Mouse (Mus musculus) hindbrain, postnatal 0 days (tissue): ENCODE results near the gene Gm4846. TPM values are rescaled to one million over a fixed set of nuclear protein-coding genes. Genes with fewer than 3 reads are reported as not detected.
"Not testable (repeated sequence)": the region's sequence is repeated elsewhere in the genome, so short reads cannot be mapped to it uniquely, and the experiment has no call there.

ENCODE experiments used
- ATAC-seq: fragments of 200-750 bp; cut with Nextera tagmentation; 2 replicates; pipeline ENCODE4 v1.8.0; 2017; ENCODE audit warnings: mild to moderate bottlenecking, moderate TSS enrichment, moderate library complexity
- DNase-seq: peaks from one replicate; pipeline ENCODE4 v3.0.0-alpha.2; 2015; ENCODE audit warnings: low spot score
- H3K27ac ChIP-seq: fragments of 300-500 bp; sonication (generic); 2 replicates; pipeline ENCODE4 v1.5.1; 2014; ENCODE audit warnings: mild to moderate bottlenecking
- H3K27me3 ChIP-seq: fragments of 300-500 bp; sonication (generic); 2 replicates; pipeline ENCODE4 v1.6.1; 2014; ENCODE audit warnings: low read length, mixed read lengths; ENCODE audit not compliant: insufficient read depth
- H3K36me3 ChIP-seq: fragments of 300-500 bp; sonication (generic); 2 replicates; pipeline ENCODE4 v1.6.1; 2014; ENCODE audit warnings: low read length, mixed read lengths; ENCODE audit not compliant: insufficient read depth
- H3K4me1 ChIP-seq: fragments of 300-500 bp; sonication (generic); 2 replicates; pipeline ENCODE4 v1.6.1; 2014; ENCODE audit warnings: antibody characterized with exemption, low read length, mixed read lengths; ENCODE audit not compliant: insufficient read depth
- H3K4me2 ChIP-seq: fragments of 300-500 bp; sonication (generic); 2 replicates; pipeline ENCODE4 v1.6.1; 2014; ENCODE audit warnings: low read depth, mild to moderate bottlenecking, low read length, moderate library complexity, mixed read lengths
- H3K4me3 ChIP-seq: fragments of 300-500 bp; sonication (generic); 2 replicates; pipeline ENCODE4 v1.5.1; 2014; ENCODE audit warnings: low read length
- H3K9ac ChIP-seq: fragments of 300-500 bp; sonication (generic); replicated peaks from 2 replicates; pipeline ENCODE4 v1.6.1; 2014; ENCODE audit warnings: mild to moderate bottlenecking, low read length, moderate library complexity, mixed read lengths
- H3K9me3 ChIP-seq: fragments of 300-500 bp; sonication (generic); 2 replicates; pipeline ENCODE4 v1.6.1; 2016; ENCODE audit warnings: low read length, mixed read lengths
- CTCF ChIP-seq: IDR thresholded peaks from 2 replicates; pipeline ENCODE4 v1.5.1; 2016; ENCODE audit warnings: antibody characterized with exemption, control low read depth, low read depth
- WGBS: fragments of 180-500 bp; shearing (Covaris S2); extraction: QIAGEN DNeasy Blood & Tissue Kit; methylation state at CpG from one replicate; pipeline ENCODE4 v1.1.7; 2014; 5-methylcytosine and 5-hydroxymethylcytosine counted together
- polyA plus RNA-seq: library from polyadenylated mRNA; unstranded; fragments of >200 nt; fragmentation: Nextera tagmentation; extraction: Ambion mirVana; gene quantifications from 2 replicates; pipeline ENCODE4 v1.2.1, GENCODE M21; 2015
- total RNA-seq: library from RNA; depleted of rRNA; stranded (reverse); fragments of >200 nt; gene quantifications from 2 replicates; pipeline ENCODE4 v1.2.3, GENCODE M21; 2014; rRNA removed

Gm4846 gene
- total RNA-seq (0.21 TPM in 1 of 2 replicates, not detected in the other), polyA plus RNA-seq (not detected in 2 replicates)

DNA sequence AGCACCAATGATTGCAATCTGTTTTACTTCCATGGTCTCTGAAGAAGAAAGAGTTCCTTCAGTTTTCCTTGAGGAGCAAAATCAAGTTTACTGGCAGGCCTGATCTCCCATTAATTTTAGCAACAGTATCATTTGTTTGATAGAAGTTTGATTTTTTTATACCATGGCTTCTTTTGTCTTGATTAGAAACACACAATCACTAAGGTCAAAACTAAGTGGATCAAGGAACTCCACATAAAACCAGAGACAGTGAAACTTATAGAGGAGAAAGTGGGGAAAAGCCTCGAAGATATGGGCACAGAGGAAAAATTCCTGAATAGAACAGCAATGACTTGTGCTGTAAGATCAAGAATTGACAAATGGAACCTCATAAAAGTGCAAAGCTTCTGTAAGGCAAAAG, at the start of gene Gm4846:
Gene Gm4846 (minus strand): TSS at position 101 of the 400 bp plus-strand sequence.
- not testable (repeated sequence) for H3K27ac ChIP-seq, H3K36me3 ChIP-seq, H3K4me3 ChIP-seq, H3K9me3 ChIP-seq, DNase-seq, ATAC-seq, H3K4me1 ChIP-seq, H3K4me2 ChIP-seq, H3K9ac ChIP-seq, H3K27me3 ChIP-seq
- WGBS, result 63% methylated on average over 1 of the region's 1 CpGs

GRCm38 (mm10) chr1:166531521-166531920, 34.1 kb upstream of the Gm4846 start:
- ATAC-seq, H3K27ac ChIP-seq, H3K4me2 ChIP-seq, H3K4me3 ChIP-seq, H3K36me3 ChIP-seq, H3K27me3 ChIP-seq, H3K4me1 ChIP-seq, H3K9me3 ChIP-seq, DNase-seq, H3K9ac ChIP-seq: not testable (repeated sequence)
- WGBS, result 90% methylated on average over 2 of the region's 2 CpGs

DNA sequence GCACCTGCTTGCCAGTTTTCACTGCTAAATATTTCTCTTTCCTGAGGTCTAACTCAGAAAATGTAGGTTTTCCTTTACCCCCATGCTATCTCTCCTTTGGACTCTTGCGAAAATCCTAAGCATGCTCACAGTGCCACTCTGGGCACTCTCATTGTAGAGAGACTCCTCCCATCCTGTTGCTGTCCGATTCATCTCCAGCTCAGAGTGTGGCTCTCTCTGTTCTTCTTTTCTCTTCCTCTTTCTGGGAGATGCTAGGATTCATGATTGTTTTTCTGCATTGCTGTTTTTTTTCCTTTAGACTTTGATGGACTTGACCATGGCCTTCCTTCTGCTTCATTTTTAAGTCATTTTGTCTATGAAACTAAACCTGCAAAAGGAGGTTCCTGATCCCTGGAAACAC, 27.3 kb upstream of the Gm4846 start:
- WGBS, result 89% methylated on average over 2 of the region's 2 CpGs
- H3K4me3 ChIP-seq, H3K4me1 ChIP-seq, H3K9ac ChIP-seq, H3K27me3 ChIP-seq, DNase-seq, ATAC-seq, H3K27ac ChIP-seq, H3K9me3 ChIP-seq, H3K4me2 ChIP-seq, H3K36me3 ChIP-seq: not testable (repeated sequence)

DNA sequence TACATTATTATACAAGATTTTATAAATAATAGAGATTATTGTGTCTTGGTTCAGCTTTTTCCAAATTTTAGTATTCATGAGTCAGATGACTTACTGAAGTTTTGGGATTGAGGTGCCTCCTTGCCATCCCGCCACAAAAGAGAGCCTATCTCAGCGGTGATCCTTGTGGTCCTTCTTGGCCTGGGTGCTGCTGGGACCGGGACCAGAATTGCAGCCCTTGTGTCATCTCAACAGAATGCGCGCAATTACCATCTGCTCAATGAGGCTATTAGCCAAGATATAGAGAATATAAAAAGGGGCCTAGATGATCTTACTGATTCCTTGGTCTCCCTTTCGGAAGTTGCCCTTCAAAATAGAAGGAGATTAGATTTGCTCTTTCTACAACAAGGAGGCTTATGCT, 22.2 kb upstream of the Gm4846 start:
- not testable (repeated sequence) for H3K36me3 ChIP-seq, H3K9ac ChIP-seq, H3K4me3 ChIP-seq, H3K27ac ChIP-seq, H3K27me3 ChIP-seq, ATAC-seq, H3K4me2 ChIP-seq, H3K4me1 ChIP-seq, H3K9me3 ChIP-seq, DNase-seq
- 89% methylated on average over 6 of the region's 6 CpGs for WGBS

- H3K27me3 ChIP-seq, result no peaks in the 10 kb centered on the region
- TF ChIP-seq CTCF, result no peak
- H3K36me3 ChIP-seq, result no peaks in the 10 kb centered on the region
- no peaks in the 10 kb centered on the region for H3K9me3 ChIP-seq
- DNase-seq (no peak), ATAC-seq (no peak)
- no peak overlapping the region for H3K4me2 ChIP-seq
- no peaks in the 10 kb centered on the region for H3K4me1 ChIP-seq
- H3K4me3 ChIP-seq, result no peak overlapping the region
- no peak overlapping the region for H3K27ac ChIP-seq
- no peak overlapping the region for H3K9ac ChIP-seq
- WGBS, result 97% methylated on average over 1 of the region's 1 CpGs
These were observed 19.2 kb upstream of the Gm4846 start for GRCm38 (mm10) chr1:166516556-166516955.

DNA sequence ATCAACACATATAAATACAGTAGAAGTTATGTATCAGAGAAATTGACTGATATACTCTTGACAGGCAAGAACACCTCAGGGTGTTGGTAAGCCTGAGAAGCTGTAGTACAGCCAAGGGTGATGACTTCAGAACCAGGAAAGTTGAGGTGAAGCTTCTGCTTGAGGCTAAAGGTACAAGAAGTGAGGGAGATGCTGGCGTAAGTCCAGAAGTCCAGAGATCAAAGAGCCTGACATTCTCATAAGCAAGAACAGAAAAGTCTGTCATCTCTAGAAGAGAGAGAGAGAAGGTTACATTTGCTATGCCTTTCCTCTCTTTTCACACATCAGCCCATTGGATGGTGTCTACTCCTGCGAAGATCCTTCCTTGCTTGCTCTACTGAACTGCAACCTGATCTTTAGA, 6.8 kb upstream of the Gm4846 start:
- H3K9ac ChIP-seq, H3K36me3 ChIP-seq, DNase-seq, H3K27ac ChIP-seq, H3K4me3 ChIP-seq, H3K27me3 ChIP-seq, ATAC-seq, H3K4me1 ChIP-seq, H3K4me2 ChIP-seq, H3K9me3 ChIP-seq: not testable (repeated sequence)
- 88% methylated on average over 2 of the region's 2 CpGs for WGBS

DNA sequence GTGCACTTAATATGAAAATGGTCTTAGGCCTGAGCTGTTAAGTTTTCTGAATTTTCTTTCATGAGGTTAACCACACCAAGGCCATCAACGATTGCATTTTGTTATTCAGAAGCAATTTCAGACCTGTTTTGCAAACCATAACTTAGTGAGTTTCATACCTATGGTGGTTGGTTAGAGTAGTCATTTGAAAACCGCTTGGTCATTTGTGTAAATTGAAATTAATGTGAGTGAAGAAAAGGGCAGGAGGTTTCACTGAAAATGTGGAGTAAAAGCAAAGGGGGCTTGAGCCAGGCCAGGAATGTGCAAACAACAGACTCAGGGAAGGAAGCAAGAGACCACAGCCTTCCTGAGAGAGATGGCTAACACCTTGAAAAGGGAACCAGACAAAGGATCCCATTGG, 17.9 kb downstream of the Gm4846 start:
- no peaks in the 10 kb centered on the region for H3K9me3 ChIP-seq
- no peaks in the 10 kb centered on the region for H3K36me3 ChIP-seq
- TF ChIP-seq CTCF, result no peak
- no peak for ATAC-seq
- no peak overlapping the region for H3K9ac ChIP-seq
- DNase-seq, result no peak
- no peak overlapping the region for H3K27ac ChIP-seq
- WGBS, result 91% methylated on average over 2 of the region's 2 CpGs
- no peak overlapping the region for H3K4me2 ChIP-seq
- no peaks in the 10 kb centered on the region for H3K4me1 ChIP-seq
- no peaks in the 10 kb centered on the region for H3K27me3 ChIP-seq
- H3K4me3 ChIP-seq, result no peak overlapping the region
